Mouse (Mus musculus): ENCODE results near the gene Anxa10.

- TF ChIP-seq CTCF (IDR thresholded peaks at IDR 0.05; ENCODE audit: low read depth) (no peak), EP300 (IDR thresholded peaks at IDR 0.05; ENCODE audit: low read depth) (no peak)
These were observed 62.6 kb downstream of the Anxa10 start for GRCm38 (mm10) chr8:62060357-62060756.
